Mouse (Mus musculus) bone marrow macrophage, adult 2 months (primary cell): Measurements from ENCODE around the gene Fbxw4.

Source experiments
- CTCF ChIP-seq: IDR thresholded peaks from 2 replicates; pipeline ENCODE4 v1.5.1; 2012; ENCODE audit warnings: low read depth, mild to moderate bottlenecking, low read length, moderate library complexity
- POLR2A ChIP-seq: IDR thresholded peaks from 2 replicates; pipeline ENCODE4 v1.6.1; 2012; ENCODE audit warnings: mild to moderate bottlenecking, low read depth, low read length, borderline replicate concordance

DNA sequence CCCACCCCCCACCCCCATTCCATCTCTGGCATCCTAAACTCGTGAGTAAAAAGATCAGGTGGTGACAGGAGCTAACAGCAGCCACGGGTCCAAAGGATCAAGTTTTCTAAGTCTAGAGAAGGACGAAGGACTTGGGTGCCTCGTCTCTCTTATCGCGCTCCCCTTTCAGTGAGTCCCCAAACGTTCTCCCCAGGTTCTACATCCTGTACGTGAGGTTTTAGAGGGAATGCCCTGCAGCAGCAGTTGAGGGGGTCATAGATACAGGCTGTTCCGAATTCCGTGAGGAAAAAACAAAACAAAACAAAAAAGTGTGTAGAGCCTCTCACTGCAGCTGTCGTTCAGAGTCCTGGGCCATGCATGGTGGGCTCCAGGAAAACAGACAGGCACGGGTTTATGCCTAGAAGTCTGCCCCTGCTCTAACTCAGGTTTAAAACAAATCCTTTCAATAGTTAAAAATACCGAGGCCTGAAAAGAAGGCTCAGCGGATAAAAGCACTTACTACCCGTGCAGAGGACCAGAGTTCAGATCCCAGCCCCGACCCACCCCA is 16.7 kb upstream of the Fbxw4 start:
- TF ChIP-seq CTCF = no peak
- no peak for TF ChIP-seq POLR2A
